Mouse (Mus musculus) MEL (cell line): ENCODE measurements around the gene Osgep. TPM values are rescaled to one million over a fixed set of nuclear protein-coding genes. Genes with fewer than 3 reads are reported as not detected.

Experiments
- DNase-seq: peaks from one replicate; pipeline ENCODE4 v3.0.0; 2011; ENCODE audit warnings: low read depth, low spot score
- H3K27ac ChIP-seq: 2 replicates; pipeline ENCODE4 v1.5.1; 2012; ENCODE audit warnings: low read depth, mild to moderate bottlenecking, control low read depth, low read length, moderate library complexity; ENCODE audit not compliant: control insufficient read depth
- H3K27me3 ChIP-seq, 2 experiments: fragments of 150-350 bp in 1 of 2; sonication (generic) in 1 of 2; 2 replicates each; pipeline ENCODE4 v1.6.1; 2012; ENCODE audit warnings: low read length in 2 of 2, mild to moderate bottlenecking in 2 of 2, improper control_type of control experiment in 1 of 2, moderate library complexity in 1 of 2; ENCODE audit not compliant: insufficient read depth in 2 of 2, control insufficient read depth in 1 of 2
- H3K36me3 ChIP-seq, 2 experiments: 2 replicates each; pipeline ENCODE4 v1.6.1; 2012 to 2014; ENCODE audit warnings: low read length in 2 of 2, improper control_type of control experiment in 1 of 2, inconsistent platforms in 1 of 2, mild to moderate bottlenecking in 1 of 2; ENCODE audit not compliant: insufficient read depth in 2 of 2, control insufficient read depth in 1 of 2
- H3K4me1 ChIP-seq, 2 experiments: fragments of 150-350 bp in 1 of 2; sonication (generic) in 1 of 2; 2 replicates each; pipeline ENCODE4 v1.6.1; 2012; ENCODE audit warnings: low read length in 2 of 2, improper control_type of control experiment in 1 of 2, mild to moderate bottlenecking in 1 of 2; ENCODE audit not compliant: insufficient read depth in 2 of 2, control insufficient read depth in 1 of 2
- H3K4me3 ChIP-seq, 2 experiments: fragments of 150-350 bp in 1 of 2; sonication (generic) in 1 of 2; 2 replicates each; pipeline ENCODE4 v1.5.1; 2012; ENCODE audit warnings: low read depth in 2 of 2, low read length in 2 of 2, mild to moderate bottlenecking in 2 of 2, moderate library complexity in 2 of 2, control low read depth in 1 of 2, improper control_type of control experiment in 1 of 2; ENCODE audit not compliant: control insufficient read depth in 1 of 2, insufficient read depth in 1 of 2
- H3K79me2 ChIP-seq: 2 replicates; pipeline ENCODE4 v1.6.1; 2012; ENCODE audit warnings: mild to moderate bottlenecking, low read length, moderate library complexity; ENCODE audit not compliant: control insufficient read depth, poor library complexity, insufficient read depth
- H3K9ac ChIP-seq: 2 replicates; pipeline ENCODE4 v1.6.1; 2012; ENCODE audit warnings: low read depth, mild to moderate bottlenecking, control low read depth, low read length, moderate library complexity; ENCODE audit not compliant: control insufficient read depth, poor library complexity, severe bottlenecking
- H3K9me3 ChIP-seq: fragments of 150-350 bp; sonication (generic); replicated peaks from 2 replicates; pipeline ENCODE4 v1.6.1; 2012; ENCODE audit warnings: mild to moderate bottlenecking, low read length, improper control_type of control experiment, moderate library complexity; ENCODE audit not compliant: insufficient read depth
- CTCF ChIP-seq, 3 experiments: IDR thresholded peaks in 2 of 3; conservative IDR thresholded peaks in 1 of 3; 2 replicates each; pipeline ENCODE4 v1.5.1; 2011 to 2012; ENCODE audit warnings: low read length in 3 of 3, low read depth in 2 of 3, mild to moderate bottlenecking in 2 of 3, improper control_type of control experiment in 1 of 3, inconsistent platforms in 1 of 3, mixed read lengths in 1 of 3, moderate library complexity in 1 of 3; ENCODE audit not compliant: control insufficient read depth in 1 of 3, insufficient read depth in 1 of 3, poor library complexity in 1 of 3, severe bottlenecking in 1 of 3
- EP300 ChIP-seq, 2 experiments: IDR thresholded peaks; 2 replicates each; pipeline ENCODE4 v1.6.1; 2011; ENCODE audit warnings: improper control_type of control experiment in 2 of 2, low read length in 2 of 2, low read depth in 1 of 2, mild to moderate bottlenecking in 1 of 2
- GATA1 ChIP-seq: IDR thresholded peaks from 2 replicates; pipeline ENCODE4 v1.6.1; 2011; ENCODE audit warnings: low read depth, low read length, improper control_type of control experiment
- KAT2A ChIP-seq: conservative IDR thresholded peaks from 2 replicates; pipeline ENCODE4 v1.6.1; 2012; ENCODE audit warnings: low read depth, low read length, improper control_type of control experiment, inconsistent platforms
- MAFK ChIP-seq: IDR thresholded peaks from 2 replicates; pipeline ENCODE4 v1.6.1; 2011; ENCODE audit warnings: low read depth, mild to moderate bottlenecking, low read length, improper control_type of control experiment, borderline replicate concordance
- MEF2A ChIP-seq: IDR thresholded peaks from 2 replicates; pipeline ENCODE4 v1.6.1; 2014; ENCODE audit warnings: low read depth, mild to moderate bottlenecking, inconsistent platforms, low read length, improper control_type of control experiment; ENCODE audit not compliant: poor library complexity, insufficient replicate concordance, severe bottlenecking; ENCODE audit errors: extremely low read depth
- MYB ChIP-seq: IDR thresholded peaks from 2 replicates; pipeline ENCODE4 v1.6.1; 2011; ENCODE audit warnings: mild to moderate bottlenecking, low read depth, low read length, improper control_type of control experiment
- MYC ChIP-seq: IDR thresholded peaks from 2 replicates; pipeline ENCODE4 v1.6.1; 2011; ENCODE audit warnings: low read depth, mild to moderate bottlenecking, low read length, improper control_type of control experiment, moderate library complexity
- NELFE ChIP-seq: IDR thresholded peaks from 2 replicates; pipeline ENCODE4 v1.6.1; 2011; ENCODE audit warnings: low read depth, low read length, improper control_type of control experiment
- POLR2A ChIP-seq, 2 experiments: IDR thresholded peaks; 2 replicates each; pipeline ENCODE4 v1.6.1; 2011 to 2012; ENCODE audit warnings: low read length in 2 of 2, mild to moderate bottlenecking in 2 of 2, control low read depth in 1 of 2, improper control_type of control experiment in 1 of 2, low read depth in 1 of 2, moderate library complexity in 1 of 2; ENCODE audit not compliant: control insufficient read depth in 1 of 2, insufficient read depth in 1 of 2, poor library complexity in 1 of 2
- POLR2AphosphoS2 ChIP-seq: IDR thresholded peaks from 2 replicates; pipeline ENCODE4 v1.6.1; 2011; ENCODE audit warnings: low read length, improper control_type of control experiment
- SIN3A ChIP-seq: IDR thresholded peaks from 2 replicates; pipeline ENCODE4 v1.6.1; 2012; ENCODE audit warnings: low read length, improper control_type of control experiment, inconsistent platforms
- SMC3 ChIP-seq: IDR thresholded peaks from 2 replicates; pipeline ENCODE4 v1.6.1; 2011; ENCODE audit warnings: low read depth, low read length, improper control_type of control experiment
- USF1 ChIP-seq: IDR thresholded peaks from 2 replicates; pipeline ENCODE4 v1.6.1; 2014; ENCODE audit warnings: low read depth, mild to moderate bottlenecking, inconsistent platforms, low read length, improper control_type of control experiment, moderate library complexity
- USF2 ChIP-seq, 2 experiments: IDR thresholded peaks; 2 replicates each; pipeline ENCODE4 v1.6.1; 2011 to 2012; ENCODE audit warnings: improper control_type of control experiment in 2 of 2, low read length in 2 of 2, borderline replicate concordance in 1 of 2, inconsistent platforms in 1 of 2, low read depth in 1 of 2, mild to moderate bottlenecking in 1 of 2; ENCODE audit not compliant: insufficient read depth in 1 of 2
- ZNF384 ChIP-seq: IDR thresholded peaks from 2 replicates; pipeline ENCODE4 v1.6.1; 2012; ENCODE audit warnings: low read depth, mild to moderate bottlenecking, inconsistent platforms, low read length, improper control_type of control experiment
- polyA plus RNA-seq, 2 experiments: library from polyadenylated mRNA; stranded (reverse) in 1 of 2; unstranded in 1 of 2; fragments of >175 nt in 1 of 2; fragments of >200 nt in 1 of 2; gene quantifications; 2 replicates each; pipeline versions ENCODE4 v1.2.1 to v1.2.4; 2012; ENCODE audit warnings: low replicate concordance in 2 of 2, low read depth in 1 of 2; ENCODE audit not compliant: insufficient read length in 2 of 2, insufficient read depth in 1 of 2, missing spikeins in 1 of 2
- total RNA-seq: library from RNA; depleted of rRNA; stranded (reverse); fragments of 300-350 nt; gene quantifications from 2 replicates; pipeline ENCODE4 v1.2.3, GENCODE M21; 2012

The Osgep gene
- total and polyA plus RNA-seq, 3 experiments = 29.6 to 45.1 TPM; not detected in 1

DNA sequence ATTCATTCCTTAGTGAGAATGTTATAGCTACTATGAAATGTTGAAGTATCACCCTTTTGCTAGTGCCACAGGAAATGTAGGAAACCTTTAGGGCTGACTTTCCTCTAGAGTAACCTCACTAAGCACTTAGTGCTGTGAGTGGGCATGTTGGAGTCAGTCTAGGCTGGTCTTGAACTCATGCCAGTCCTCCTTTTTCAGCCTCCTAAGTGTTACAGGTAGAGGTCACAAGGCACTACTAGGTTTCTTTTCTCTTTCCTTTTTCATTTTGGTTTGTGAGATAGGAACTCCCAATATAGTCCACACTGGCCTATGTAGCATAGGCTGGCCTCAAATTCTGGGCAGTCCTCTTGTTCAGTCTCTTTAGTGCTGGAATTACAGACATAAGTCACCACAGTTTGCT is 29.3 kb downstream of the Osgep start:
- Histone ChIP-seq H3K27me3 (no peaks in the 10 kb centered on the region; a peak in 2 of 4 replicates), H3K9me3 (no peaks in the 10 kb centered on the region), H3K4me1 (peaks cover 0 to 6% of the 10 kb centered on the region in 2 experiments; a peak in 2 of 4 replicates), H3K36me3 (no peaks in the 10 kb centered on the region), H3K79me2 (no peaks in the 10 kb centered on the region), H3K9ac (no peak overlapping the region), H3K4me3 (no peak overlapping the region), H3K27ac (no peak overlapping the region)
- no peak for DNase-seq
- TF ChIP-seq ZNF384 (no peak), CTCF (IDR thresholded peaks at IDR 0.05 in 2 of 3, conservative IDR thresholded peaks at IDR 0.05 in 1 of 3; ENCODE audit: control insufficient read depth in 1 of 3, insufficient read depth in 1 of 3, low read depth in 2 of 3, low read length in 3 of 3, poor library complexity in 1 of 3, severe bottlenecking in 1 of 3) (no peak), KAT2A (no peak), MAFK (no peak), GATA1 (no peak), SMC3 (no peak), MYB (no peak), POLR2AphosphoS2 (no peak)
- TF ChIP-seq, all 39 proteins: peak for 0

DNA sequence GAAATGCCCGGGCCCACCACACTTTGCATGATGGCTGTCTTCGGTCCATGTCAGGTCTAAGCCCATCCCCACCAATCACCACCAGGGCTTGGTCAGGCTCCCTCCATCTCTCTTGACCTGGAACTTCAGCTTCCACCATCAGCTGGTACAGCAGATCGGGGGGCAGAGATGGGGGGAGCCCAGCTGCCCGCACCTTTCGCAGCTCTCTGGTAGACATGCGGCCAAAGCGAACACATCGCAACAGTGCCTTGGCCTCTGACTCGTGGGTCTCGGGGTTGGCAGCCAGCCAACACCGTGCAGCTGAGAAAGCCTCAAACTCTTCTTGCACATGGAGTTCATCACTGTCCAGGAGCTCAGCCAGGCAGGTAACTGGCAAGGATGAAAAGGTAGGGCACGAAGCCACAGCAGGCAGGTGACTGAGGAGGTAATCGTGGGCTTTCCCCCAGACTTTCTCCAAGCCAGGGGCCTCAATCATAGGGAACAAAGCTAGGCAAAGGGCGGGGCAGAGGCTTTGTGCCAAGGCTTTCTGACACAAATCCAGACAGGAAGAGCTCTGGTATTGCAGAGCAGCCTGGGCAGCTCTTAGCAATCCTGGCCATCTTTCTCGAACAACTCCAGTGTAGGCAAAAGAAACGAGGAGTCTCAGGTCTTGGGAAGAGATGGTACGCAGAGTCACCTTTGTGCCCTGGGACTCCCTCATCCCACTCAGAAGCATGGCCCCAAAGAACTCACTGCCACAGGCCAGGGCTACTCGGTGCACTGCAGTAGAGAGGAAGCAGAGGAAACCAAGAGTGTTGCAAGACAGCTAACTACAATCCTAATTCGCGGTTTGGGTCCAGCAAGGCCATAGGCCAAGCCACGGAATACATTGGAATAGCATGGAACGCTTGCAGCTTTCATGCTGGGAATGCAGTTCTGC is 31.9 kb downstream of the Osgep start:
- no peak for DNase-seq
- no peak overlapping the region for H3K9ac ChIP-seq
- peaks cover 0 to 3% of the 10 kb centered on the region in 2 experiments; a peak in 2 of 4 replicates for H3K27me3 ChIP-seq
- H3K4me3 ChIP-seq = no peak overlapping the region
- no peak overlapping the region for H3K27ac ChIP-seq
- H3K9me3 ChIP-seq = no peaks in the 10 kb centered on the region
- H3K4me1 ChIP-seq = peaks cover 0 to 6% of the 10 kb centered on the region in 2 experiments; a peak in 2 of 4 replicates
- no peak for TF ChIP-seq POLR2AphosphoS2
- no peak for TF ChIP-seq MYB
- TF ChIP-seq NELFE = no peak
- TF ChIP-seq USF1 = no peak
- no peak for TF ChIP-seq USF2 (IDR thresholded peaks at IDR 0.05; ENCODE audit: borderline replicate concordance in 1 of 2, insufficient read depth in 1 of 2, low read depth in 1 of 2, low read length in 2 of 2)
- TF ChIP-seq SIN3A = no peak
- TF ChIP-seq EP300 (IDR thresholded peaks at IDR 0.05; ENCODE audit: low read depth in 1 of 2, low read length in 2 of 2) = no peak
- no peak for TF ChIP-seq POLR2A (IDR thresholded peaks at IDR 0.05; ENCODE audit: control insufficient read depth in 1 of 2, insufficient read depth in 1 of 2, low read depth in 1 of 2, low read length in 2 of 2, poor library complexity in 1 of 2)
- TF ChIP-seq GATA1 = no peak
- no peak for TF ChIP-seq MYC
- no peak for TF ChIP-seq MEF2A
- TF ChIP-seq CTCF (IDR thresholded peaks at IDR 0.05 in 2 of 3, conservative IDR thresholded peaks at IDR 0.05 in 1 of 3; ENCODE audit: control insufficient read depth in 1 of 3, insufficient read depth in 1 of 3, low read depth in 2 of 3, low read length in 3 of 3, poor library complexity in 1 of 3, severe bottlenecking in 1 of 3) = no peak
- no peak for TF ChIP-seq MAFK
- H3K36me3 ChIP-seq = no peaks in the 10 kb centered on the region
- H3K79me2 ChIP-seq = no peaks in the 10 kb centered on the region
